Mouse (Mus musculus) thymus, postnatal 4 days (tissue): Measurements from ENCODE around the gene Xpo4.

Experiments
- DNase-seq: peaks from one replicate; pipeline ENCODE4 v3.0.0; 2021

The Xpo4 gene

DNA sequence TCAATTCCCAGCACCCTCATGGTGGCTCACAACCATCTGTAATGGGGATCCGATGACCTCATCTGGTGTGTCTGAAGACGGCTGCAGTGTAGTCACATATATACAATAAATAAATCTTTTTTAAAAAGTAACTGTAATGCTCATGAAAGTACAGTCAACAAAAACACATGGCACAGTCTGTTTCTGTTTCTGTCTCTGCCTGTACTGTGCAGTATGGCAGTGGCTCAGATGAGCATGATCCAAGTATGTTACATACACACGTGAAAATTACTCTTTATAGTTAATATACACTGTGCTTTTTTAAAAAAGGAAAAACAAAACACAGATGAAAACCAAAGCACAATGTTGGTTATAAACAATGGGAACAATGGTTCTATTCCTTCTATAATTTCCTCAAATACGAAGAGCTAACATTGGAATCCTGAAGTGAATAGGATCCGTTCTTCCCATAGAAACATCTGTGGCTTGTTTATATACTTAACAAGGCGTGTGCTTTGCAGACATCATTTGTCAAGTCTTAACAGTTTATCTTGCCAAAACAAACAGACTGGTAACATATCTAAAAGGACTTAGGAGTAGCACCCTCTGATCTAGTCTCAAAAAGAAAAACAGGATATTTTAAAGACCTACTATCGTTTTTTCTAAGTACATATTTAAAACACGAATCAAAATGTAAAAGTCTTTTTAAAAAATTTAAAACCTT, 58.4 kb downstream of the Xpo4 start:
- DNase-seq, result no peak

DNA sequence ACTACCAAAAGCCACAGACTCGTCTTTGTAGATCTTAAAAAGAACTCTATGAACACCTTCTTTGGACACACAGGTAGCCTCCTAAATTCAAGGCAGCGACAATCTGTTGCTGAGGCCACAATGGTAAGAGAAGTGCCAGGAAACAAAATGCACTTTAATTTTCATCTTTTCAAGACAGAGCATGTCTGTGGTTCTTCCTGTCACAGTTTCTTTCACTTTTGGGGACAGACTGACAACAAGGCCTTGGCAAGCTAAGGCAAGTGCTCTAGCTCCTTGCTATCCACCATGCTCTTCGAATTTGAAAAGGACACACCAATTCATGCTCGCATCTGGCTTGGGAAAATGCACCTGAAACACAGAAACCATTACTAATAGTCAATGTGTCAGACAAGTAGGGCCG, 72.0 kb downstream of the Xpo4 start:
- no peak for DNase-seq

DNA sequence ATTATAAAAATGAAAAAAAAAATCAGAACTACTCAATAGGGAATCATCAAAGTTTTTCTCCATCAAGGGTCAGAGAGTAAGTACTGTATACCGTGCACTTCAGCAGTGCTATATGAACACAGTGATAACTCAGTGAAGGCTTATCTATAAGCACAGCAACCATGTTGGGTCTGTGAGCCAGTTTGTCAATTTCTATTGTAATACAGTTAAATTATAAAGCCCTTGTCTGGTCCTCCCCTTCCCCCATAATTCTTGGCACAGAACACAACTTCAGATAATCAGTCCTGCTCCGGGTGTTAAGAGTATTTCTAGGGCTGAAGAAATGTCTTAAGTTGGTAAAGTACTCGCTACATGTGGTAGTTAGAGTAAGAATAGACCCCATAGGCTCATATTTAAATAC, 73.4 kb downstream of the Xpo4 start:
- DNase-seq, result no peak

DNA sequence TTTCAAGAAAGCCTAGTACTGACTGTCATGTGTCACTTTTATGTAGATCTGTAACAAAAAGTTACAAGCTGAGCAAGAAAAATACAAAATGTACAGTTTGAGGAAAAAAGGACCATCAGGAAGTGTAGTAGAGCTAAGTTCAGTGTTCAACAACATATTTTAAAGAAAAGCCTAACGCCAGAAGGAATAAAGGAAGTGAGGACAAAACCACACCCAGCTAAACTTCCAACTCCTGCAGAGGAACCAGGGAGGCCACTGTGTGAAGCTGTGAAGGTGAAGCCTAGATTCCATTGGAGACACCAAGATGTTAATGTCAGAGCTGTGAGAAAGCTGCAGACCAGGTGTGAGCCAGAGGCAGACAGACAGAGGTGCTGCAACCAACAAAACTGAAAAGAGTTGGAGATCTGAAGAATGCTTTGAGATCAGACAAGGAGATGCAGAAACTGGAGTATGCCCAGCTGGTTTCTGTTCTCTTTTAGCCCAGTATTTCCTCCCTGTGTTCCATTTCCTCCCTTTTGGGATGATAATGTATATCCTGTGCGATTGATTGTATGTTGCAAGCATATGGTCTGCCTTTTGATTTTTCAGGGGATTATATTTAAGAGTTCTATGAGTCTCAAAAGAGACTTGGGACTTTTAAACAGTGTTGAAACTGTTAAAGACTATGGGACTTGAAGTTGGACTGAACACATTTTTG, 88.7 kb downstream of the Xpo4 start:
- no peak for DNase-seq

DNA sequence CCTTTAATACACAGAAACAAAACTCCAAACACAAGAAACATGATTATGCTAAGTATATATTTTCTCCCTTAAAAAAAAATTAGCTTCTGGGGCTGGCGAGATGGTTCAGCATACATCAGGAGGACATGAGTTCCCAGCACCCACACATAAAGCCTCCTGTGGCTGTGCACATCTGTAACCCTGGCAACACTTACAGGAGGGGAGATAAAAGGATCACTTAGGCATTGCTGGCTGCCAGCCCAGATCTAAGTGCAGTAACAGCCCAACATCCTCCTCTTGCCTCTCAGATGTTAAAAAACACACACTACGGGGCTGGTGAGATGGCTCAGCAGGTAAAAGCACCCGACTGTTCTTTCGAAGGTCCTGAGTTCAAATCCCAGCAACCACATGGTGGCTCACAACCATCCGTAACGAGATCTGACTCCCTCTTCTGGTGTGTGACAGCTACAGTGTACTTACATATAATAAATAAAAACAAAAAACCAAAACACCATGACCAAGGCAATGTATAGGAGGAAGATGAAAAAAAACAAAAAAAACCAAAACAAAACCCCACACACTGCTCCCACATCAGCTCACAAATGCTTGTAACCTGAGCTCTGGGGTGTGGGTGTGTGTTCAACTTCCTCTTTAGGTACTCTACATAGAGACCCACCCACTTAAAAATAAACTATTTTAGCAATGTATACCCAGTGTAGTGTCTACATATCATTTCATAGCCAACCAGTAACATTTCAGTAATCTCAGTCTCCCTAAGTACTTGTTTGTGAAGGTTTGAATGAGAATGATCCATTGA, 90.2 kb downstream of the Xpo4 start:
- DNase-seq, result no peak

DNA sequence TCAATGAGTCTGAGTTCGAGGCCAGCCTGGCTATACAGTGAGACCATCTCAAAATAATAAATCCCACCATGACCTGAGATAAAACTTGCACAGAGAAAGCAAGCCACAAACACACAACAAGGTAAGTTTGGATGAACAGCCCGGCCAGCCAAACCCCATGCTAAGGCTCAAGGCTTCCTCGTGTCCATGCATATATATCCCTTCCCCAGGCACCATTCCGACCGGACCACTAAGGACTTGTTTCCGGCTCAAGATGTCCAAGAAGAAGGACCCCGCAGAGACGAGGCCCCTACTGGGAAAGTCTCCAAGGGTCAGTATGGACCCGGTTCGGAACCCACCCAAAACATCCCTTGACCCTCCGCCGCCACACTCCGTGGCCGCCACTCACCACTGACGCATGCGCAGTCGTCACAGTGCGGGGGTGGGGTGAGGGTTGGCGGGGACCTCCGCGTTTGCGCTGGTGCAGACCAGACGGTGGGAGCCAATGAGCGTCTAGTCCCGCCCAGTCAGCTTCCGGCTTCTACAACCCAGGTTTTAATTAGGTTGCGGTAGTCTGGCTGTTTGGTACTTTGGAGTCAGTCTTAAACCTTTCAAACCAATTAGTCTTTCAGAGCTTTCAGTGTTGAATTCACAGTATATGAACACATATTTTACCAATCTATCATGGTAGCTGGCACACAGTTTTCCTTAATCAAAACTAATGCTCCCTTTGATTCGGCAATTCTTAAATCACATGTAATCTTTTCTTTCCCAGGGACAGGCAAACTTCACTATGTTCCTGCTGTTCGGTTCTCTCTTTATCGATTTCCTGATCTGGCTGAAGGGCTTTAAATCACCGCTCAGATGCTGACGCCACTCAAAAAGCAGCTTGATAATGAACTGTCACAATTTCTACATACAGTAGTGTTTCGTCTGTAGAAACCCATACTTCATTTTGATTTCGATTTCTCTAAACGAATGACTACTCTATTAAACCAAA, 93.8 kb downstream of the Xpo4 start, which contains the start of gene Eef1akmt1:
Gene Eef1akmt1, minus strand, starts transcription at position 458 of the 979 bp plus-strand sequence.
- peak; percentile 96 for DNase-seq

DNA sequence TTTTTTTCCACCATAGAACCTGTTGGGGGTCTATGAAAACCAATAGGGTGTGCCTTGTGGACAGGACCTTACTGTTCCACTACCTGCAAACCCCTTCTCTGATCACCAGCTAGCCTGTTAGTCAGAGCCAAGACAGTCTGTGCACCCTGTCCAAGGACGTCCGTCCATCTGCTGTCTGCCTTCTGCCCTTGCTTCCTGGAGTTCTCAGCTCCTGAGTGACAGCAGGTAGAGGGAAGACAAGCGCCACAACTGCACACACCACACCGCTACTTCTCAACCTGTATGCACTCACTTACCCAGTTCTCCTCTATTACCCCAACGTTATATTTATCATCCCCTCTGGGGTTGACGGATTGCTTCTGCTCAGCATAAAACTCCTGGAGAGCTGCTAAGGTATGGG, 99.6 kb downstream of the Xpo4 start:
- DNase-seq, result no peak

DNA sequence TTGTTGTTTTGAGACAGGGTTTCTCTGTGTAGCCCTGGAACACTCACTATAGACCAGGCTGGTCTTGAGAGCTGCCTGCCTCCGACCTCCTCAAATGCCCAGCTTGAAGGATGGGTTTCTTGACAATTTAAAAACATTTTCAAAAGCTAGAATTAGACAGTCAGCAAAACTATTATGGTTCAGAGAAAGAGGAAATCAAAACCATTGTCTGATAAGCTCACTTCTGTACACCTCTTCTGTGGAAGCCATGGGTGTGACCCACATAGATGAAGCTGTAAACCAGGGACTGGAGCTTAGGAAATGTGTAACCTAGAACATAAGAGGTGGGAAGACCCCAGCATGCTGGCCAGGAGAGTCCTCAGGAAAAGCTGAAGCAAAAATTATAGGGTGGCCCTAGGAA, 108.3 kb downstream of the Xpo4 start:
- DNase-seq, result no peak

DNA sequence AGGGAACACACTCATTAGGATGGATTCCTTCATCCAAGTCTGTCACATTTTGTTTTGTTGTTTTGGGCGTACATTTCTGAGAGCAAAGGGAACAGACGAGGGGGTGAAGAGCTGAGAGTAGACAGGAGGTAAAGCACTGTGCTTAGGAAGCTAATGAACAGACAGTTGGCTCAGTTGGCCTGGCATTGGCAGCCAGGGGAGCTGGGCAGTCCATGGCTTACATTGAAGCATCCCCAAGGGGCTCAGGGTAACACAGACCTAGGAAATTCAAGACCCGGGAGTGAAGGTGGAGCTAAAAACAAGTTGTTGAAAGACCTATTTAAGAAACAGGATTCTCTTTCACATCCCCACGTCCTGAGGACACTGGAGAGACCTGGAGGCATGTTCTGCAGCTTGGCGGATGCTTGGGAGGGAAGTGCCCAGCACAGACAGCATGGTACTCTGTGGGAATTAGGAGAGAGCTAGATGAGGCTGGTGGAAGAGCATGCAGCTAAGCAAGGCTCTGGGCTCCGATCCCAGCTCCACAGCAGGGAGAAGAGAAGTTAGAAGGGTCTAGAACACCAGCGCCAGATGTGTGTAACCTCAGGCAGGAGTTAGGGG, 109.7 kb downstream of the Xpo4 start:
- DNase-seq, result no peak

DNA sequence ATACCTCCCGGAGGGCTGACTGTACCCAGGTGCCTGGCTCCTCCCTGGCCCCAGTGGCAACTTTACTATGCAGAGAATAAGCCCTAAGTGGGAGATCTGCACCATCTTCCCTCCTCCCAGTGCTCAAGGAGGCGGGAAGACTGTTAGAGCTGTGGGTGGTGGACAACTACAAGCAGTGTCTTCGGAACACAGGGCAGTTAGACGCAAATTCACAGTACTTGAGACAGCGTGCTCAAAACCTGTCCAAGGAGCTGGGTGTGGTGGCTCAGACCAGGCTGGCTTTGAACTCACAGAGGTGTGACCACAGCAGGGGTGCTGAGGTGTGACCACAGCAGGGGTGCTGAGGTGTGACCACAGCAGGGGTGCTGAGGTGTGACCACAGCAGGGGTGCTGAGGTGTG, 110.8 kb downstream of the Xpo4 start:
- DNase-seq, result no peak

DNA sequence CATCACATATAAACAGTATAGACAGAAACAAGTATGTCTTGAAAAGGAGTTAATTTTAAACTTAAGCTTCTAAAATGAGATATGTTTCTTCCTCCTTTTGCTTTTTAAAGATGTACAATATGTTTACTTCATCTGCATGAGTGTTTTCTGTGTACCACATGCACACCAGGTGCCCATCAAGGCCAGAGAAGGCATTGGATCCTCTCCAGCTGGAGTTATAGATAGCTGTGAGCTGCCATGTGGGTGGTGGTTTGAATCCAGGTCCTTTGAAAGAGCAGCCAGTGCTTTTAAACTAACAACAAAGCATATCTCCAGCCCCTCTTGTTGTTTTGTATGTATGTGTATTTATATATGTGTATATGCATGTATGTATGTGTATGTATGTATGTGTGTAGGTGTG, 112.3 kb downstream of the Xpo4 start:
- DNase-seq, result no peak

DNA sequence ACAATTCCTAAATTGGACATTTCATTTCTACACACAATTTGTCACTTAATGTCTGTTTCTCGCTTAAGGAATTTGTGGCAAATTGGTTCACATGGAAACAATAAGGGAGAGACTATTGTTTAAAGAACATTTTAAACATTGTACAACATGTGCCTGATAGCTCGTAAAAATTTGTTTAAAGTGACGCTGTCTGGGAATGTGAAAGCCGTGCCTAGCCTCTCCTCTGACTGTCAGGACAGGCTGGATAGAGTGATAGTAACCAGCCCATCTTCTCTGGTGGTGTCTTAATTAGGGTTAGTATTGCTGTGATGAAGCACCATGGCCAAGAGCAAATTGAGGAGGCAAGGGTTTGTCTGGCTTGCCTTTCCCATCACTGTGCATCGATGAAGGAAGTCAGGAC, 118.2 kb downstream of the Xpo4 start:
- no peak for DNase-seq

DNA sequence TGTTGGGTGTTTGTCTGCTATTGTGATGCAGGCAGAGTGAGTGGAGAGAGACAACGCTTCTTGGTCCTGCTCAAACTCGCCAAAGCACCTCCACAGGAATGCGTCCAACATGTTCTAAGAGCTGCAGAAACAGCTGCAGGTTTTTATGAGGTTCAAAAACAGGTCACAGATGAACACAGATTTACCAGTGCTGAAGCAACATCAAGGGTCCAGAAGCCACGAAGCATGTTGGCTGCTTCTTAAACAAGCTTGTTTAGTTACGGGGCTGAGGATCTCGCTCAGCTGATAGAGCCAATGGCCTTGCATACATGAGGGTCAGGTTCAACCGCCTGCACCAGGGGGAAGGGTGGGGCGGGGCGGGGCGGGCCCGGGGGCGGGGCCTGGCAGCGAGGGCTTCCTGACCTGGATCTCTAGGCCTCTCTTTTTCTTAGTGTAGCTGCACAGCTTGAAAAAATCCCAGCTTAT, 118.6 kb downstream of the Xpo4 start:
- no peak for DNase-seq

DNA sequence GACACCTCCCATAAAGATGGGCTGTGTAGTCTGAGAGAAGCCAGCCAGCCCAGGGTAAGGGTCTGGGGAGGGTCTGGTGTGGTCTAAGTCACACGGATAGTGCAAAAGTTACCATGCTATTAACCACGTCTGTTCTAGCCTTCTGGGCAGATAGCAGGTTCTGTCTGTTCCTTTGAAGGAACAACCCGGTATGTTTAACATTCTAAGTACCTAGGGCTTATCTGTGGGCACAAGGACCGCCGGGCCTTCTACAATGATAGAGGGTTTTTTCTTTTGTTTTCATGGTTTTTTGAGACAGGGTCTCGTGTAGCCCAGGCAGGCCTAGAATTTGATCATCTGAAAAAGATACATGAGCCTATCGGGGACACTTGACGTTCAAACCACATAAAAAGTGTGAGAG, 119.1 kb downstream of the Xpo4 start:
- no peak for DNase-seq

DNA sequence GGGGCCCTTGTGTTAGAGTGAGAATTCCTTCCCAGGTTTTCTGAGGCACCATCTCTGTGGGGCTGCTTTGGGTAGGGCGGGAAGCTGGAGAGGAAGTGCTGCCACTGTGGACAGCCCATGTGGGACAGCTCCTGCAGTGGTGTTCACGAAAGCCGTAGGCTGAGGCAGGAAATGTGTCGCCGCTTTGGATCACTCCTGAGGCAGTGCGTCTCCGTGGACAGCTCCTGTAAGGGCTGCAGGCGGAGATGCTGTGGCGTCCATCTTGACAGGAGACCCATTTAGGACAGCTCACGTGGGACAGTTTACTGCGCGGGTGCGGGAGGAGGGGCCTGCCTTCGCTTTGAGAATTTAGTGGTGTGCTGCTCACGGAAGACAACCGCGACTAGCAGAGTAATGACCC, 119.7 kb downstream of the Xpo4 start:
- DNase-seq, result no peak

DNA sequence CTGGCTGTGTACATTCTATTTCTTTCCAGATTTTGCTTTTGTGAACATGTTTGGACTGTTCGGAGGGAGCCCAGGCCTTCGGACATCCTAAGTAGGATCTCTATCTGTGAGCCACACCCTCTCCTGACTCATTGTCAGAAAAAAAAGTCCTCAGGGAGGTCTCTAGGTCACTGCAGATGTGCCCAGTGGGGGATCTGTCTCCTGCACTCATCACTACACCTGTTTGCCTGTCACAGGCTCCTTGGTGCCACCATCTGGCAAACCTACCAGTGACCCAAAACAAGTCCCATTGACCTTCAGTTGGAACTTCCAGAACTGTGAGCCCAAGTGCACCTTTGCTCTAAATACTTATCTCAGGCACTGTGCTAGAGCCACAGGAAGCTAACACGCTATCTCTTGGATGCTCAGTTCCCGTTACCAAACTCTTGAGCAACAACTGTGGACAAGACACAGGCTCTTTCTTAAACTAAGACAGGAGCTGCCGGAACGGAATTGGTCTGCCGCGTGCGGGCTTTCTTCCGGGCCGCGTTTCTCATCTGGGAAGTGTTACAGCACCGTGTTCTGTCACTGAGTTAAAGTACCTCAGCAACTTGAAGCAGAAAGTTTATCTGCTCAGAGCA, 121.7 kb downstream of the Xpo4 start:
- no peak for DNase-seq

DNA sequence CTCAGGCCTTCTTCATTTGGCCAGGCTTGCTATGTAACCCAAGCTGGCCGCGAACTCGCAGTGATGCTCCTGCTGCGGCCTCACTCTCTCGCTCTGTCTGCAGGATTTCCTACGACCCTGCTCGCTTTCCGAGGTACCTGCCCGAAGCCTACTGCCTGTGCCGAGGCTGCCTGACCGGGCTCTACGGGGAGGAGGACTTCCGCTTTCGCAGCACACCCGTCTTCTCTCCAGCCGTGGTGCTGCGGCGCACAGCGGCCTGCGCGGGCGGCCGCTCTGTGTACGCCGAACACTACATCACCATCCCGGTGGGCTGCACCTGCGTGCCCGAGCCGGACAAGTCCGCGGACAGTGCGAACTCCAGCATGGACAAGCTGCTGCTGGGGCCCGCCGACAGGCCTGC, 123.0 kb downstream of the Xpo4 start:
- DNase-seq, result peak; percentile 32

DNA sequence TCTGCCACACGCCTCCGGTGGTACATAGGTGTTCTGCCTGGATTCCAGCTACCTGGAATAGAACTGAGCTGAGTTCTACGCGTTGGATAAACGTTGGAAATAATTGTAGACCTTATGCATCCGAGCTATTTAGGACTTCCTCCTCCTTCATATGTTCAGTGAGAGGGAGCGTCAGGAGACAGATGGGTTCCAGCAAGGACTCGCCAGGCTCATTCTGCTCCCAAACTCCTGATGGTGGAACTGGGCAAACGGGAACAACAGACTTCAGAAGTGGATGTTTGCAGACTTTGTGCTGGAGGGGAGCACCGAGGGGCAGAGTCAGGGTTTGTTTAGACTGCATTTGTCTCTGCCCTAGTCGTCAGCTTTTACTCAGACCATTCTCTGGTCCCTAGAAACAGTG, 124.5 kb downstream of the Xpo4 start:
- DNase-seq, result no peak

DNA sequence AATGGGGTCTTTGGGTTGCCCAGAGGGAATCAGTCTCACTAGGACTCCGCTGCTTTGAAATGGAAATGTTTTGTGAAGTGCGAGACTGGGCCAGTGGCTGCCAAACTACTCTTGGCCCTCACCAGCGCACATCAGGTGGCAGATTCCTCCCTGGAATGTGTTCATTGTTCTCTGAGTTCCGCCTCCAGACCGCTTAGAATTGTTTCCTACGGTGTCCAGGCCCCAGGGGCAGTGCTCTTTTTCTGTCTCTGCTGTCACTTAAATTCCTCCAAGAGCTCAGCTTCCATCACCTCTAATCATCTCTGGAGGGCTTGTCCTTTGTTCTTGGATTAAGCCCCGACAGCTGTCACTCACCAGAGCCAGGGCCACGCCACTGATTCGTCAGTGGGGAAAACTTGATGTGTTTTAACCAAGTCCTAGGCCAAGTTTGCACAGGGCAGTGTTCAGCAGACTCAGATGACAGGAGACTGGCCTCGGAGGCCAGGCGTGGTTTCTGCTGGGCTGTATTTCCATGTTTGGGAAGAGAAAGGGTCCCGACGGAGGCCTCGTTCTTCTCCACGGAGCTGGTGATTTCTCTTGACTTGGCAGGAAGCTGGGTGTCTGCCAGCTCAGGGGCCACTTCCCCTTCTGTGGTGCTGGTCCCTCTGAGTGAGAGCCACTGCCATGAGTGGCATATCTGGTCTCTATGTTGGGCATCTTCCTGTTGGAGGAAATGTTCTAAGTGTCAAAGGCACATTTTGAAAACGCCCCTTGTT, 127.8 kb downstream of the Xpo4 start:
- DNase-seq, result no peak

DNA sequence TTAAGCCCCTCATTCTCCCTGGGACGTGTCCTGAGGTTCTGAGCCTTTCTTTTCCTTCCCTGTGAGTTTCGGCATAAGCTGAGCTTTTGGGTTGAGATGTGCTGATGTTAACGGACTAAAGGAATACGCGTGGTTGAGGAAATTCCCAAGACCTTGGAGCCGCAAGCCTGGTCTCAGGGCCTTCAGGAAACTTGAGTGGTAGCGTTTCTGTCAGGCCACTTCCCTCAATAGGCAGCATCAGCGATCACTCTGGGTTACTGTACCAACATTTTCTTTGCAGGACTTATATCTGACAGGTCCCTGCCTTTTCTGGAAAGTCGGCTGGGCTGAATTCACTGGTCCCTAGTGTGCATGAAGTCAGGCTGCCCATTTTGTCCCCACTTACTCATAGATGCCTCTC, 128.4 kb downstream of the Xpo4 start:
- no peak for DNase-seq

DNA sequence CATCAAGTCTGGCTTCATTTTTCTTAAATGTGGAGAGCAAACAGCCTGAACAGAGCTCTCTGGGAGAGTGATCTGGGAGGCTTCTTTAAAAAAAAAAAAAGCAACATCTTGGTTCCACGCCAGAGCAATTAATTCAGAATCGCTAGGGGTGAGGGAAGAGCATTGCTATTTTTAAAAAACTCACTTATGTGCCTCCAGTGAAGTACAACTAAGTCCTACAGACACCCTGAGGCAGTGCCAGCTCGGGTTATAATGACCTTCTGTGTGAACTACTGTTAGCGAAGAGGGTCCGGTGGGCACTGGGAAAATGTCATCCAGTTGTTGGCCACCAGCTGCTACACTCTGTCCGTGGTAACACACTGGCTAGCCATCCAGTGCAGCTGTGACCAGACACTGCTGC, 129.6 kb downstream of the Xpo4 start:
- no peak for DNase-seq
